Mouse (Mus musculus) bone marrow, adult 2 months (tissue): ENCODE measurements around the gene Skida1. TPM values are rescaled to one million over a fixed set of nuclear protein-coding genes. Genes with fewer than 3 reads are reported as not detected.
A peak's percentile ranks its signal among the peaks of the same experiment; 100 is the strongest.

Experiments
- H3K27ac ChIP-seq: fragments of 200-500 bp; 2 replicates; pipeline ENCODE4 v1.5.1; 2012; ENCODE audit warnings: low read depth, mild to moderate bottlenecking, control low read depth, inconsistent platforms, low read length; ENCODE audit not compliant: control insufficient read depth, poor library complexity, insufficient read depth
- H3K4me1 ChIP-seq: fragments of 200-500 bp; 2 replicates; pipeline ENCODE4 v1.6.1; 2011; ENCODE audit warnings: low read length; ENCODE audit not compliant: control insufficient read depth, insufficient read depth
- H3K4me3 ChIP-seq: fragments of 200-500 bp; replicated peaks from 2 replicates; pipeline ENCODE3; 2011; ENCODE audit warnings: mild to moderate bottlenecking, low read depth, low read length, control low read depth; ENCODE audit not compliant: control insufficient read depth
- CTCF ChIP-seq: fragments of 200-500 bp; IDR thresholded peaks from 2 replicates; pipeline ENCODE4 v1.5.1; 2011; ENCODE audit warnings: low read length, control low read depth; ENCODE audit not compliant: control insufficient read depth, insufficient read depth
- POLR2A ChIP-seq: fragments of 200-500 bp; IDR thresholded peaks from 2 replicates; pipeline ENCODE4 v1.6.1; 2011; ENCODE audit warnings: low read depth, mild to moderate bottlenecking, control low read depth, low read length, borderline replicate concordance; ENCODE audit not compliant: control insufficient read depth
- WGBS: fragments of 180-500 bp; shearing (Covaris S2); methylation state at CpG from one replicate; pipeline ENCODE4 v1.1.7; 2018; 5-methylcytosine and 5-hydroxymethylcytosine counted together
- polyA plus RNA-seq: library from polyadenylated mRNA; stranded (reverse); fragments of >200 nt; gene quantifications from 2 replicates; pipeline ENCODE4 v1.2.4, GENCODE M21; 2011; ENCODE audit warnings: low replicate concordance; ENCODE audit not compliant: missing spikeins, insufficient read depth, insufficient read length

Skida1 gene
- polyA plus RNA-seq, 1 experiment = 1.4 TPM

- H3K27ac ChIP-seq = no peak overlapping the region
- TF ChIP-seq POLR2A (no peak), CTCF (no peak)
- no peak overlapping the region for H3K4me3 ChIP-seq
- WGBS = 85% methylated on average over 3 of the region's 3 CpGs
- no peaks in the 10 kb centered on the region; the same call in 1 of the 2 replicates for H3K4me1 ChIP-seq
Observed at GRCm38 (mm10) chr2:18052581-18052980, 3.7 kb upstream of the Skida1 start.

GRCm38 (mm10) chr2:18051831-18052170, 3.0 kb upstream of the Skida1 start:
- WGBS = 92% methylated on average over 3 of the region's 3 CpGs
- TF ChIP-seq POLR2A (no peak), CTCF (no peak)
- no peak overlapping the region for H3K4me3 ChIP-seq

GRCm38 (mm10) chr2:18051026-18051830, 2.4 kb upstream of the Skida1 start:
- H3K4me3 ChIP-seq = no peak overlapping the region
- TF ChIP-seq POLR2A = no peak
- no peak for TF ChIP-seq CTCF
- WGBS = 72% methylated on average over 11 of the region's 11 CpGs
- H3K4me1 ChIP-seq = no peaks in the 10 kb centered on the region; the same call in 1 of the 2 replicates
- H3K27ac ChIP-seq = no peak overlapping the region

More at GRCm38 (mm10) chr2:18051831-18052170, 3.0 kb upstream of the Skida1 start:
- no peaks in the 10 kb centered on the region; the same call in 1 of the 2 replicates for H3K4me1 ChIP-seq
- H3K27ac ChIP-seq = no peak overlapping the region

- no peaks in the 10 kb centered on the region; the same call in 1 of the 2 replicates for H3K4me1 ChIP-seq
- H3K4me3 ChIP-seq = no peak overlapping the region
- no peak for TF ChIP-seq POLR2A
- TF ChIP-seq CTCF = no peak
- H3K27ac ChIP-seq = no peak overlapping the region
- 10% methylated on average over 10 of the region's 10 CpGs for WGBS
Observed at GRCm38 (mm10) chr2:18050541-18050985, 1.7 kb upstream of the Skida1 start.

- TF ChIP-seq CTCF = no peak
- TF ChIP-seq POLR2A = no peak
- Histone ChIP-seq H3K4me3 (no peak overlapping the region), H3K27ac (no peak overlapping the region), H3K4me1 (no peaks in the 10 kb centered on the region; the same call in 1 of the 2 replicates)
- 12% methylated on average over 2 of the region's 2 CpGs for WGBS
Observed at GRCm38 (mm10) chr2:18050018-18050417, 1.2 kb upstream of the Skida1 start.

GRCm38 (mm10) chr2:18049279-18049821, 499 bp upstream of the Skida1 start:
- WGBS = 52% methylated on average over 11 of the region's 11 CpGs
- H3K4me3 ChIP-seq = no peak overlapping the region
- no peak for TF ChIP-seq CTCF
- TF ChIP-seq POLR2A = no peak
- H3K4me1 ChIP-seq = no peaks in the 10 kb centered on the region; the same call in 1 of the 2 replicates
- no peak overlapping the region for H3K27ac ChIP-seq

- Histone ChIP-seq H3K4me1 (no peaks in the 10 kb centered on the region; the same call in 1 of the 2 replicates), H3K27ac (no peak overlapping the region), H3K4me3 (peak overlapping the region; percentile 88)
- WGBS = under 1% methylated on average over 70 of the region's 70 CpGs
- TF ChIP-seq POLR2A = no peak
- TF ChIP-seq CTCF = no peak
Observed at GRCm38 (mm10) chr2:18047646-18048452, 1.0 kb downstream of the Skida1 start.
